Mouse (Mus musculus): ENCODE results near the gene Ctnna3.

GRCm38 (mm10) chr10:63653571-63653970 is 223.7 kb downstream of the Ctnna3 start:
- no peak for TF ChIP-seq POLR2A (IDR thresholded peaks at IDR 0.05; ENCODE audit: borderline replicate concordance, control insufficient read depth, low read depth, low read length)
- TF ChIP-seq CTCF (IDR thresholded peaks at IDR 0.05; ENCODE audit: control insufficient read depth, insufficient read depth, low read length): no peak

All from bone marrow, adult 2 months (tissue).